Mouse (Mus musculus): ENCODE results near the gene Trim16. TPM values are rescaled to one million over a fixed set of nuclear protein-coding genes. Genes with fewer than 3 reads are reported as not detected.

Trim16 gene
- polyA plus RNA-seq, 1 experiment from 2014 or later, result 50.3 TPM

- no peak overlapping the region for H3K9ac ChIP-seq (replicated peaks; ENCODE audit: low read depth)
- H3K4me1 ChIP-seq (ENCODE audit: insufficient read depth, low read depth, low read length), result no peaks in the 10 kb centered on the region
- no peak overlapping the region for H3K4me2 ChIP-seq (replicated peaks; ENCODE audit: low read depth, low read length)
- peaks cover 11% of the 10 kb centered on the region; the same call in 1 of the 2 replicates for H3K36me3 ChIP-seq (ENCODE audit: insufficient read depth, low read length)
- H3K9me3 ChIP-seq (ENCODE audit: low read length), result no peaks in the 10 kb centered on the region
- no peak for DNase-seq (ENCODE audit: low spot score)
- 64% methylated on average over 5 of the region's 5 CpGs for WGBS
- ATAC-seq, result no peak
- no peak for TF ChIP-seq CTCF (IDR thresholded peaks at IDR 0.05)
- TF ChIP-seq EP300 (IDR thresholded peaks at IDR 0.05), result no peak
- H3K4me3 ChIP-seq (ENCODE audit: low read depth, low read length), result no peak overlapping the region
- no peaks in the 10 kb centered on the region for H3K27me3 ChIP-seq (replicated peaks; ENCODE audit: insufficient read depth, low read length)
- no peak overlapping the region for H3K27ac ChIP-seq (ENCODE audit: low read length)
These were observed 24.5 kb downstream of the Trim16 start for GRCm38 (mm10) chr11:62844562-62844961.

- DNase-seq (ENCODE audit: low spot score) (no peak), ATAC-seq (no peak)
- TF ChIP-seq CTCF (IDR thresholded peaks at IDR 0.05) (no peak), EP300 (IDR thresholded peaks at IDR 0.05) (no peak)
- H3K4me1 ChIP-seq (ENCODE audit: insufficient read depth, low read depth, low read length), result no peaks in the 10 kb centered on the region
- H3K27me3 ChIP-seq (replicated peaks; ENCODE audit: insufficient read depth, low read length), result no peaks in the 10 kb centered on the region
- peaks cover 9% of the 10 kb centered on the region; the same call in 1 of the 2 replicates for H3K36me3 ChIP-seq (ENCODE audit: insufficient read depth, low read length)
- H3K27ac ChIP-seq (ENCODE audit: low read length), result no peak overlapping the region
- no peak overlapping the region for H3K9ac ChIP-seq (replicated peaks; ENCODE audit: low read depth)
- no peaks in the 10 kb centered on the region for H3K9me3 ChIP-seq (ENCODE audit: low read length)
- no peak overlapping the region for H3K4me2 ChIP-seq (replicated peaks; ENCODE audit: low read depth, low read length)
- no peak overlapping the region for H3K4me3 ChIP-seq (ENCODE audit: low read depth, low read length)
- 42% methylated on average over 3 of the region's 3 CpGs for WGBS
These were observed 25.7 kb downstream of the Trim16 start for GRCm38 (mm10) chr11:62845730-62846129.

GRCm38 (mm10) chr11:62846961-62847654 is 27.1 kb downstream of the Trim16 start, which contains the start of gene Fbxw10:
Gene Fbxw10 (plus strand): TSS chr11:62847069.
- H3K9ac ChIP-seq (replicated peaks; ENCODE audit: low read depth), result no peak within 1 kb of the TSS
- no peaks in the 10 kb centered on the region for H3K27me3 ChIP-seq (replicated peaks; ENCODE audit: insufficient read depth, low read length)
- ATAC-seq, result no peak
- H3K4me3 ChIP-seq (ENCODE audit: low read depth, low read length), result no peak within 1 kb of the TSS
- H3K4me2 ChIP-seq (replicated peaks; ENCODE audit: low read depth, low read length), result no peak within 1 kb of the TSS; the same call in 1 of the 2 replicates
- DNase-seq (ENCODE audit: low spot score), result peak; percentile 72
- H3K4me1 ChIP-seq (ENCODE audit: insufficient read depth, low read depth, low read length), result no peaks in the 10 kb centered on the region
- no peaks in the 10 kb centered on the region for H3K9me3 ChIP-seq (ENCODE audit: low read length)
- TF ChIP-seq CTCF (IDR thresholded peaks at IDR 0.05), result no peak
- no peak for TF ChIP-seq EP300 (IDR thresholded peaks at IDR 0.05)
- H3K36me3 ChIP-seq (ENCODE audit: insufficient read depth, low read length), result no peaks in the 10 kb centered on the region
- no peak within 1 kb of the TSS for H3K27ac ChIP-seq (ENCODE audit: low read length)
- WGBS, result 27% methylated on average over 12 of the region's 12 CpGs

- no peaks in the 10 kb centered on the region for H3K36me3 ChIP-seq (ENCODE audit: insufficient read depth, low read length)
- no peak overlapping the region for H3K4me2 ChIP-seq (replicated peaks; ENCODE audit: low read depth, low read length)
- 62% methylated on average over 4 of the region's 4 CpGs for whole genome bisulfite sequencing
- H3K9ac ChIP-seq (replicated peaks; ENCODE audit: low read depth), result no peak overlapping the region
- H3K9me3 ChIP-seq (ENCODE audit: low read length), result no peaks in the 10 kb centered on the region
- H3K4me1 ChIP-seq (ENCODE audit: insufficient read depth, low read depth, low read length), result no peaks in the 10 kb centered on the region
- ATAC-seq (no peak), DNase-seq (ENCODE audit: low spot score) (no peak)
- no peak overlapping the region for H3K4me3 ChIP-seq (ENCODE audit: low read depth, low read length)
- 0 out of 2 replicates have a peak, but pooled peaks have one; percentile 5 for TF ChIP-seq CTCF (IDR thresholded peaks at IDR 0.05)
- TF ChIP-seq EP300 (IDR thresholded peaks at IDR 0.05), result no peak
- no peaks in the 10 kb centered on the region for H3K27me3 ChIP-seq (replicated peaks; ENCODE audit: insufficient read depth, low read length)
- H3K27ac ChIP-seq (ENCODE audit: low read length), result no peak overlapping the region
These were observed 27.7 kb downstream of the Trim16 start for GRCm38 (mm10) chr11:62847655-62848191.

- H3K36me3 ChIP-seq (ENCODE audit: insufficient read depth, low read length), result no peaks in the 10 kb centered on the region
- 57% methylated on average over 2 of the region's 2 CpGs for WGBS
- DNase-seq (ENCODE audit: low spot score) (no peak), ATAC-seq (no peak)
- H3K9ac ChIP-seq (replicated peaks; ENCODE audit: low read depth), result no peak overlapping the region
- H3K27me3 ChIP-seq (replicated peaks; ENCODE audit: insufficient read depth, low read length), result no peaks in the 10 kb centered on the region
- no peak overlapping the region for H3K4me3 ChIP-seq (ENCODE audit: low read depth, low read length)
- no peaks in the 10 kb centered on the region for H3K9me3 ChIP-seq (ENCODE audit: low read length)
- no peak overlapping the region for H3K4me2 ChIP-seq (replicated peaks; ENCODE audit: low read depth, low read length)
- no peaks in the 10 kb centered on the region for H3K4me1 ChIP-seq (ENCODE audit: insufficient read depth, low read depth, low read length)
- no peak for TF ChIP-seq CTCF (IDR thresholded peaks at IDR 0.05)
- TF ChIP-seq EP300 (IDR thresholded peaks at IDR 0.05), result no peak
- no peak overlapping the region for H3K27ac ChIP-seq (ENCODE audit: low read length)
These were observed 28.3 kb downstream of the Trim16 start for GRCm38 (mm10) chr11:62848301-62848700.

GRCm38 (mm10) chr11:62851199-62851598 is 31.2 kb downstream of the Trim16 start:
- no peak overlapping the region for H3K4me3 ChIP-seq (ENCODE audit: low read depth, low read length)
- no peak overlapping the region for H3K4me2 ChIP-seq (replicated peaks; ENCODE audit: low read depth, low read length)
- ATAC-seq (no peak), DNase-seq (ENCODE audit: low spot score) (peak; percentile 63)
- peak; percentile 77 for TF ChIP-seq CTCF (IDR thresholded peaks at IDR 0.05)
- TF ChIP-seq EP300 (IDR thresholded peaks at IDR 0.05), result no peak
- H3K9me3 ChIP-seq (ENCODE audit: low read length), result no peaks in the 10 kb centered on the region
- no peak overlapping the region for H3K9ac ChIP-seq (replicated peaks; ENCODE audit: low read depth)
- no peak overlapping the region for H3K27ac ChIP-seq (ENCODE audit: low read length)
- H3K27me3 ChIP-seq (replicated peaks; ENCODE audit: insufficient read depth, low read length), result no peaks in the 10 kb centered on the region
- H3K36me3 ChIP-seq (ENCODE audit: insufficient read depth, low read length), result no peaks in the 10 kb centered on the region
- no peaks in the 10 kb centered on the region for H3K4me1 ChIP-seq (ENCODE audit: insufficient read depth, low read depth, low read length)
- WGBS, result 84% methylated on average over 1 of the region's 1 CpGs
